Mouse (Mus musculus) stomach, embryonic 14.5 days (tissue): ENCODE measurements around the gene Apom. TPM values are rescaled to one million over a fixed set of nuclear protein-coding genes. Genes with fewer than 3 reads are reported as not detected.

ENCODE experiments used
- ATAC-seq: fragments of 200-750 bp; cut with Nextera tagmentation; 2 replicates; pipeline ENCODE4 v1.8.0; 2017; ENCODE audit warnings: low read depth, moderate TSS enrichment; ENCODE audit not compliant: insufficient number of reproducible peaks, insufficient read depth, low FRiP score
- H3K27ac ChIP-seq: fragments of 300-500 bp; sonication (generic); 2 replicates; pipeline ENCODE4 v1.5.1; 2014; ENCODE audit warnings: mild to moderate bottlenecking, low read length, moderate library complexity, mixed read lengths
- H3K27me3 ChIP-seq: fragments of 300-500 bp; sonication (generic); 2 replicates; pipeline ENCODE4 v1.6.1; 2014; ENCODE audit warnings: low read length, control low read depth, mixed read lengths; ENCODE audit not compliant: control insufficient read depth, insufficient read depth
- H3K36me3 ChIP-seq: fragments of 300-500 bp; sonication (generic); 2 replicates; pipeline ENCODE4 v1.6.1; 2014; ENCODE audit warnings: mild to moderate bottlenecking, control low read depth, low read length, moderate library complexity, mixed read lengths; ENCODE audit not compliant: control insufficient read depth, insufficient read depth
- H3K4me1 ChIP-seq: fragments of 300-500 bp; sonication (generic); 2 replicates; pipeline ENCODE4 v1.6.1; 2014; ENCODE audit warnings: low read length, control low read depth, mixed read lengths; ENCODE audit not compliant: control insufficient read depth, insufficient read depth
- H3K4me2 ChIP-seq: fragments of 300-500 bp; sonication (generic); replicated peaks from 2 replicates; pipeline ENCODE4 v1.6.1; 2014; ENCODE audit warnings: low read depth, low read length, control low read depth
- H3K4me3 ChIP-seq: fragments of 300-500 bp; sonication (generic); 2 replicates; pipeline ENCODE4 v1.5.1; 2014; ENCODE audit warnings: low read depth, low read length, control low read depth
- H3K9ac ChIP-seq: fragments of 300-500 bp; sonication (generic); replicated peaks from 2 replicates; pipeline ENCODE4 v1.6.1; 2014; ENCODE audit warnings: low read depth, mild to moderate bottlenecking, control low read depth, low read length, moderate library complexity, mixed read lengths
- H3K9me3 ChIP-seq: fragments of 300-500 bp; sonication (generic); 2 replicates; pipeline ENCODE4 v1.6.1; 2016; ENCODE audit warnings: low read depth, low read length, control low read depth; ENCODE audit not compliant: control insufficient read depth
- WGBS: fragments of 180-500 bp; shearing (Covaris S2); extraction: QIAGEN DNeasy Blood & Tissue Kit; methylation state at CpG from one replicate; pipeline ENCODE4 v1.1.7; 2014; 5-methylcytosine and 5-hydroxymethylcytosine counted together
- polyA plus RNA-seq: library from polyadenylated mRNA; unstranded; fragments of >200 nt; fragmentation: Nextera tagmentation; extraction: Ambion mirVana; gene quantifications from 2 replicates; pipeline ENCODE4 v1.2.1, GENCODE M21; 2014

Gene Apom
- polyA plus RNA-seq, 1 experiment from 2014 or later, result 0.75 TPM

DNA sequence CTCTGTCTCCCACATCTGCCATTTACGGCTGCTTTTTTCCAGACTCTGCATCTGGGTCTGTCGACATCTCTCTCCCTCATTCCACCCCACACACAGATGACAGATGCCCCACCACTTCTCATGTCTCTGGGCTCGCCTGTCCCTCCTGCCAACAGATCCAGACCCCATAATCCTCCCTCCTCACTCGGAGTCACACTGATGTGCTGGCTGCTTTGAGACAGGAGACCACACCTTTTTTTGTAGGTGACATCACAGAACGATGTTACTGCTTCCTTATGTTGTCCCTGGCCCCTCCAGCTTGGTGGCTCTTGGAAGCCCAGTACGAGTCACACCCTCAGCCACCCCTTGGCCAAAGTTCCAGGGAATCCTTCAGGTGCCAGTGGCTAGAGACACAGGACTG lies 51.6 kb downstream of the Apom start:
- H3K36me3 ChIP-seq, result no peaks in the 10 kb centered on the region
- ATAC-seq, result no peak
- H3K9ac ChIP-seq, result no peak overlapping the region
- no peaks in the 10 kb centered on the region for H3K9me3 ChIP-seq
- H3K4me3 ChIP-seq, result no peak overlapping the region
- 0 out of 2 replicates have a peak, but pooled peaks cover 13% of the 10 kb centered on the region for H3K4me1 ChIP-seq
- H3K27ac ChIP-seq, result no peak overlapping the region
- no peak overlapping the region for H3K4me2 ChIP-seq
- 46% methylated on average over 6 of the region's 6 CpGs for WGBS
- no peaks in the 10 kb centered on the region for H3K27me3 ChIP-seq

DNA sequence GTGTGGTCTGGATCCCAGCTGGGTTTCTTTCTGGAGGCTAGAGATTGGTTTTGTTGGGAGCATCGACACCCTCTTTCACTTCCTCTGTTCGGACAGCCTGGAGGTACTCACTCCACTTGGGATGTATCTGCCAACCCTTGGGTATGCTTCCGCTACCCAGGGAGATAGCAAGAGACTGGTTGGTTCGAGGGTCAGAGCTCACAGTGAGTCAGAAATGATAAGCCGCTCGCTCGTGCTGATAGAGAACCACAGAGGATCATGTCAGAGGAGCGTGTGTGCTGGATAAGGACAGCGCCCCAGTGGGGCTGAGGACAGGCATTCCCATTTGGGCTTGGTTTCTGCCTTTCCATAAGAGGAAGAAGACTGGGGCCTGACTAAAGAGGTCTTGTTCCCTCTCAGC lies 52.1 kb downstream of the Apom start:
- Histone ChIP-seq H3K4me3 (no peak overlapping the region), H3K36me3 (no peaks in the 10 kb centered on the region), H3K9ac (no peak overlapping the region), H3K27me3 (no peaks in the 10 kb centered on the region), H3K4me2 (no peak overlapping the region), H3K4me1 (0 out of 2 replicates have a peak, but pooled peaks cover 13% of the 10 kb centered on the region), H3K9me3 (no peaks in the 10 kb centered on the region), H3K27ac (no peak overlapping the region)
- 56% methylated on average over 9 of the region's 9 CpGs for WGBS
- peak; percentile 38; the same call in 1 of the 2 replicates for ATAC-seq

Other genes with a start within 250 kb of the Apom start
- 2.8 TPM in 2 replicates for gene C2, start 233.8 kb downstream of the Apom start, polyA plus RNA-seq
- gene Ehmt2, start 233.6 kb downstream of the Apom start, polyA plus RNA-seq, result 69.4 and 79.4 TPM in 2 replicates
- 5.3 and 6.4 TPM in 2 replicates for gene Slc44a4, start 217.6 kb downstream of the Apom start, polyA plus RNA-seq
- 15.1 and 16.2 TPM in 2 replicates for gene Neu1, start 200.8 kb downstream of the Apom start, polyA plus RNA-seq
- gene Hspa1b, start 172.8 kb downstream of the Apom start, polyA plus RNA-seq, result 0.54 and 0.84 TPM in 2 replicates
- gene Gm20481, start 162.1 kb downstream of the Apom start, polyA plus RNA-seq, result 0.66 TPM in 1 of 2 replicates, not detected in the other
- 4.9 and 6.0 TPM in 2 replicates for gene Hspa1a, start 159.9 kb downstream of the Apom start, polyA plus RNA-seq
- 0.73 and 0.75 TPM in 2 replicates for gene Hspa1l, start 159.3 kb downstream of the Apom start, polyA plus RNA-seq
- 177 and 205 TPM in 2 replicates for gene Lsm2, start 150.2 kb downstream of the Apom start, polyA plus RNA-seq
- 84.0 and 92.3 TPM in 2 replicates for gene Vars, start 131.1 kb downstream of the Apom start, polyA plus RNA-seq
- 0.18 and 0.22 TPM in 2 replicates for gene Vwa7, start 115.5 kb downstream of the Apom start, polyA plus RNA-seq
- gene Sapcd1, start 104.0 kb downstream of the Apom start, polyA plus RNA-seq, result 16.3 and 21.3 TPM in 2 replicates
- gene Msh5, start 85.3 kb downstream of the Apom start, polyA plus RNA-seq, result 3.6 and 3.8 TPM in 2 replicates
- 83.0 and 88.5 TPM in 2 replicates for gene Clic1, start 82.1 kb downstream of the Apom start, polyA plus RNA-seq
- gene Ddah2, start 73.0 kb downstream of the Apom start, polyA plus RNA-seq, result 292 and 322 TPM in 2 replicates
- gene Ly6g6c, start 66.7 kb downstream of the Apom start, polyA plus RNA-seq, result 0.30 and 0.63 TPM in 2 replicates
- 0.97 and 1.3 TPM in 2 replicates for gene Mpig6b, start 65.9 kb downstream of the Apom start, polyA plus RNA-seq
- gene Ly6g6e, start 55.1 kb downstream of the Apom start, polyA plus RNA-seq, result 7.8 and 9.7 TPM in 2 replicates
- gene Ly6g6d, start 54.0 kb downstream of the Apom start, polyA plus RNA-seq, result 1.5 and 2.1 TPM in 2 replicates
- gene Ly6g6f, start 46.4 kb downstream of the Apom start, polyA plus RNA-seq, result 0.29 TPM in 1 of 2 replicates, not detected in the other
- gene Abhd16a, start 42.8 kb downstream of the Apom start, polyA plus RNA-seq, result 77.1 and 81.4 TPM in 2 replicates
- gene Ly6g5c, start 23.8 kb downstream of the Apom start, polyA plus RNA-seq, result not detected in 2 replicates
- gene Ly6g5b, start 16.6 kb downstream of the Apom start, polyA plus RNA-seq, result 0.49 and 0.81 TPM in 2 replicates
- gene Gpank1, start 10.6 kb downstream of the Apom start, polyA plus RNA-seq, result 20.3 and 21.9 TPM in 2 replicates
- 269 and 270 TPM in 2 replicates for gene Csnk2b, start 10.0 kb downstream of the Apom start, polyA plus RNA-seq
- gene D17H6S53E, start 5.7 kb downstream of the Apom start, polyA plus RNA-seq, result 10.1 and 13.3 TPM in 2 replicates
- 86.5 and 89.0 TPM in 2 replicates for gene Bag6, start 3.1 kb upstream of the Apom start, polyA plus RNA-seq
- gene Prrc2a, start 32.8 kb upstream of the Apom start, polyA plus RNA-seq, result 209 and 222 TPM in 2 replicates
- gene Aif1, start 44.0 kb upstream of the Apom start, polyA plus RNA-seq, result 16.4 and 19.6 TPM in 2 replicates
- gene Lst1, start 56.4 kb upstream of the Apom start, polyA plus RNA-seq, result 18.5 and 21.1 TPM in 2 replicates
- 1.4 and 1.8 TPM in 2 replicates for gene Ltb, start 62.4 kb upstream of the Apom start, polyA plus RNA-seq
- 0.20 and 0.34 TPM in 2 replicates for gene Tnf, start 70.0 kb upstream of the Apom start, polyA plus RNA-seq
- gene Lta, start 73.3 kb upstream of the Apom start, polyA plus RNA-seq, result 0.42 and 0.59 TPM in 2 replicates
- gene Gm16181, start 88.8 kb upstream of the Apom start, polyA plus RNA-seq, result not detected in 2 replicates
- 8.1 and 8.5 TPM in 2 replicates for gene Atp6v1g2, start 101.6 kb upstream of the Apom start, polyA plus RNA-seq
- 3.5 and 3.8 TPM in 2 replicates for gene Nfkbil1, start 103.7 kb upstream of the Apom start, polyA plus RNA-seq
- gene Ddx39b, start 109.7 kb upstream of the Apom start, polyA plus RNA-seq, result 467 and 480 TPM in 2 replicates
- 77.6 and 83.3 TPM in 2 replicates for gene H2-D1, start 130.7 kb upstream of the Apom start, polyA plus RNA-seq
- gene H2-Q1, start 188.4 kb upstream of the Apom start, polyA plus RNA-seq, result 0.49 and 0.60 TPM in 2 replicates
- gene H2-Q2, start 210.2 kb upstream of the Apom start, polyA plus RNA-seq, result 2.3 and 3.1 TPM in 2 replicates
- 2.1 and 3.3 TPM in 2 replicates for gene H2-Q4, start 247.6 kb upstream of the Apom start, polyA plus RNA-seq